Mouse (Mus musculus) ovary, postnatal 10 days (tissue): Measurements from ENCODE around the gene Nt5c3b.
A peak's percentile ranks its signal among the peaks of the same experiment; 100 is the strongest.

Experiments used
- DNase-seq: peaks from one replicate; pipeline ENCODE4 v3.0.0; 2022; ENCODE audit warnings: low spot score

Nt5c3b gene

DNA sequence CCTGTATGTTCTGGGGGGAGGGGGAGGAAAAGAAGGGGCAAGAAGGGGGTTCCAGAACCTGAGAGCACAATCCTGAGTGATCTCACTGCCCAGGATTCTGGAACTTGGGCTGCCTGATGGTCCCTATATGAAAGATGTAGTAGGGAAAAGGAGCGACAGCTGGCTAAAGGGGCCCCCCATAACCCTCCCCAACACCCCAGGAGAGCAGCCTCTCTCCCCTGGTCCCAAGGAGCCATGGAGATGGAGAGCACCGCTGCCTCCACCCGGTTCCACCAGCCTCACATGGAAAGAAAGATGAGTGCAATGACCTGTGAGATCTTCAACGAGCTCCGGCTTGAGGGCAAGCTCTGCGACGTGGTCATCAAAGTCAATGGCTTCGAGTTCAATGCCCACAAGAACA, at the start of gene Nt5c3b, which contains the start of gene Klhl10:
Nt5c3b (minus strand) TSS at position 12 of the 400 bp plus-strand sequence.
Klhl10 (plus strand) TSS at position 121 of the 400 bp plus-strand sequence.
- no peak for DNase-seq

GRCm38 (mm10) chr11:100490951-100491350, 49.3 kb upstream of the Nt5c3b start:
- no peak for DNase-seq

DNA sequence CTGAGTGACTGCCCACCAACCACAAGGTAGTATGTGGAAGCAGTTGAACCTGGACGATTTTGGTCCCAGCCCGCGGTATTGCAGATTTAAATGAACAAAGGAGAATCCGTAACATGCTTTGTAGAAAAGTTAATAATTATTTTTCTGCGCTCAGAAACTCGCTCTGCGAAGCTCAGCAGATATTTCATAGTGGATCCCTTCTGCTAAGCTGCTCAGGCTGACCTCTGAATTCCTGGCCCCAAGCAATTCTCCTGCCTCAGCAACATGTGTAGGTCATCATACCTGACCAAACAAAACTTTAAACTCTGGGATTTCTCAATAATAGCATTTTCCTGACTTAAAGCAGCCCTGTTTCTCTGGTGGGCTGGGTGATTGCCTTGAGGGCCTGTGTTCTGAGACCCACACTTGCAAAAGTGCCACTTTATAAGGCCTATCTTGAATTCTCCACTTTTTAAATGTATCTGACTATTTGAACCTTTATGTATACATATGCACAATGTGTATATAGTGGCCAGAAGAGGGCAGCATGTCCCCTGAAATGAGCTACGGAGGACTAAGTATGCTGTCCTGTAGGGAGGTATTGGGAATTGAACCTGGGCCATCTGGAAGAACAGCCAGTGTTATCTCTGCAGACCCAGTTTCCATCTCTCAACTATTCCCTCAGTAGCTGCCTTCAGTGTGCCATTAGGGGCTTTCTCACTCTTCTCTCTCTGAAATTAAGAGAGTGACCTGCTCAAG, 44.4 kb upstream of the Nt5c3b start:
- DNase-seq, result no peak

- DNase-seq, result no peak
Measured at GRCm38 (mm10) chr11:100484461-100484860, 42.9 kb upstream of the Nt5c3b start.

- DNase-seq, result no peak
Measured at GRCm38 (mm10) chr11:100479152-100479551, 37.5 kb upstream of the Nt5c3b start.

DNA sequence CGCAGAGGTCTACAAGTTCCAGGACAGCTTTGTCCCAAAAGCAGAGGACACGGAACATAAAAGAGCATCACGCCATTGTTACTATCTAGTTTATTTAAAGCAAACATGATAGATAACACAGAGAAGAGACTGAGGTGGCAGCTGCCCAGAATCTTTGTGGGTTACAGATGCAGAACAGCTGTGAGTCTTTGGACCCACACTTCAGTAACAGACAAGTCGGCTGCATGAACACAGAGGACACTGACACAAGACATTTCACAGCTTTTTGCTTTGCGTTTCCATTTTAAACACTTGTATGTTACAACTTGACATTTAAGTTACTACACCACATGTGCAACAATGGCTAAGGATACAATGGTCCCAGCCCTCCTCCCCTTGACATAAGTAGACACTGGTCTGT, 34.7 kb upstream of the Nt5c3b start:
- DNase-seq, result no peak

GRCm38 (mm10) chr11:100472935-100473295, 31.3 kb upstream of the Nt5c3b start:
- no peak for DNase-seq

- peak; percentile 83 for DNase-seq
Measured at GRCm38 (mm10) chr11:100472197-100472934, 30.8 kb upstream of the Nt5c3b start, which contains the start of gene Klhl11. Gene Klhl11, minus strand, starts transcription at chr11:100472741.

DNA sequence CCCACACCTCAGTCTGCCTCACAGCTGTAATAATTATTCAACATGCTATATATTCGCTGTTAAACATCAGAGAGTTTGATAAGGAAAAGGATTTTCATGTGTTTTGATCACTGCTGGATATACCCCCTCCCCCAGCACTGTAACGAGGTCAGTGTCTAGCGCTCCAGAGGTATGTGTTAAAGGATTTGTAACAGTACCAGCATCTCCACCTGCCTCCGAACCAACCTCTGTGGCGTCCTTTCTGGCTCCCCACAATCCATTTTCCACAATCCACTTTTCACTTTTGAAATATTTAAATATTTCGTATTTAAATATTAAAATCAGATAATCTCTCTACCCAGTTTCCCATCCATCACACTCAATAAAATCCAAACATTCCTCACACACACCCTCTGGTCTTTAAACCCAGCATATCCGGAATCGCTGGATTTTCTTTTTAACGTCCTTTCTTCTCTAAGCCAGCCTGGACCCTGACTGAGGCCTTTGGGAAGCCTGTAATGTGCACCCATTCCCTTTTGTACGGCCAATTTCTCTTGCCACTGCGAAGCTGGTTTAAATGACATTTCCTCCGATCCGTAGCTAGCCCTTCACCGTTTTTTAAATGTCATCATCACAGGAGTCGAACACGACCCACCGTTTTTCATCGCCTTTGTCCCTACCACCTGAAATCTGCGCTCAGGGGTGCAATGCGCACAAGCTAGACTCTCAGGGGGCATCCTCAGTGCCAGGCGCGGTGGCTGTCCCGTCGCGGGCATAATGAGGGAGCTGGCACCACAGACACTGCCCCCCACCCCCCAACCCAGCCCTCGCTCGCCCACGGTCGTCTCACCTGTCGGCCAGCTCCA, 30.0 kb upstream of the Nt5c3b start:
- no peak for DNase-seq

DNA sequence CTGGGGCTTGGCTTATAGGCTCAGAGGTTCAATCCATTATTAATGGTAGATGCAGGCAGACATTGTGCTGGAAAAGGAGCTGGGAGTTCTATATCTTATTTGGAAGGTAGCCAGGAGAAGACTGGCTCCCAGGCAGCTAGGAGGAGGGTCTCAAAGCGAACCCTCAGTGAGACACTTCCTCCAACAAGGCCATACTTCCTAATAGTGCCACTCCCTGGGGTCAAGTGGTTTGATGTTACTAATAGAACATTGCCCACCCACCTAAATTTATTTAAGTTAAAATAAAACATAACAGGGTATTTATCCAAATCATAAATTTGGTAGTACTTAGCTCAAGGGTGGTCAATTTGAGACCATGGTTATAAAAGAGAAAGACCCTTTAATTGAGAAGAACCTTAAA, 24.2 kb upstream of the Nt5c3b start:
- no peak for DNase-seq

- no peak for DNase-seq
Measured at GRCm38 (mm10) chr11:100465229-100465792, 23.7 kb upstream of the Nt5c3b start.

DNA sequence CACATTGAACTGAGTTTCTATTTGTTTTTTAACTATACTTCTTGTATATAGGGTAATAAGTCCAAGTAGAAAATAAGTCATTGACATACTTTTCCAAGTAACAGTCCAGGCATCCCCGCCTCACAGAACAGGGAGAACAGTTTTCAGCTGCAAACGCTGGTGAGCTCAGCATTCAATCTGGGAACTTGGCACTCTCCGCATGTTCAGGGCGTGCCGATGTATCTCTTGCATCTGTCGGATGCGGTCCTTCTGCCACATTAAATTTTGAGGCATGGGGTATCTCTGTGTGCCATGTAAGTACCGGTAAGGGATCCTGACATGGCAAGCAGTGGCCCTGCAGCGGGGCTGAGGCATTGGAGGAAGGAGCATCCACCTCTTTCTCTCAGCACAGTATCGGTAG, 21.1 kb upstream of the Nt5c3b start:
- no peak for DNase-seq

DNA sequence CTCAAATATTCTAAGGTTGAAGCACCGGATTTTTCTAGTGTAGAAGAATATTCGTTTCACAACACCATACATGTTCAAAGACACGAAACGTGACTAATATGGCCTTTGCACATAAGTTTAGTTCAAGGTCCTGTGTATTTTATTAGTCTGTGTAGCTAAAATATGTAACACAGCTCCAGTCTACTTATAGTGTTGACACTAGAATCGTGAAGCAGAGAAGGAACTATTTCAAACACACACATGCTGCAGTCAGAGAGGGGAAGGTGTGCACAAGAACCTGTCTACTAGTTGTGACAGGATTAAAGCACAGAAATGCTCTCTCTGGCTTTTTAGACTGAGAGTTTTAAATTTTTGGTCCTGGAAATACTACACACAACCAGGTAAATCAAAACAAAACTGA, 16.1 kb upstream of the Nt5c3b start:
- no peak for DNase-seq

DNA sequence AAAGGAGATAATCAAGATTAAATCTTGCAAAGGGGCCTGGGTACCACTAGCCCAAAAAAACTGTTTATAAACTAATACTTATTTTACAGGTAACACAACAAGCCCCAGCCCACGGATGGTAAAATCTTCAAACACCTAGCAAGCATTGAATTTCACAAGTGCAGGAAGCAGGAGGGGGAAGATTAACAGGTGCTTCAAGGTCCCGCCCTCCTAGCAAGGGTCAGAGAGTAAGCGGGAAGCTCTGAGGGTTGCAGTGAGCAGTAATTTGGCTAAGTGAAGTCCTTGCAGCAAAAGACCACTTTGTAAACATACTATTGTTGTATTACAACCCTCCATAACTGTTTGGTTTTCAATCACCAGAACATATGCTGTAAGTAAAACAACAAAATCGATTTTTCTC, 15.6 kb upstream of the Nt5c3b start:
- no peak for DNase-seq

- DNase-seq, result no peak
Measured at GRCm38 (mm10) chr11:100442625-100443024, 1.0 kb upstream of the Nt5c3b start.

- DNase-seq, result peak; percentile 70
Measured at GRCm38 (mm10) chr11:100440691-100441522, 701 bp downstream of the Nt5c3b start.

DNA sequence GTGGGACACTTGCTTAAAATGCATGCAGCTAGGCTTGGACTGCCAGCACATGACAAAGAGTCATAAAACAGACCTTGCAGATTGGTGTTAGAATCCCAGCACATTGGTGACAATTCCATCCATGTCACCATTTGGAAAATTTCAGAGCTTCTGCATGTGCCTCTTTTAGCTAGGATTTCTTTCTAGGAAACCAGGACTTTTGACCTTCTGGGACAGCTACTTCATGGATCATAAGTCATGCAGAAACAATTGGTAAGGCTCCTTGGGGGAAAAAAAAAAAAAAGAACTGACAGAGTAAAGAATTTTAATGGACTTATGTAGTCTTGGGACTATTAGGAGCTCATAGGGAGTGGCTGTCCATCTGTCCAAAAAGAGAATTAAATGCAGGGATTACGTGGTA, 3.7 kb downstream of the Nt5c3b start:
- no peak for DNase-seq

DNA sequence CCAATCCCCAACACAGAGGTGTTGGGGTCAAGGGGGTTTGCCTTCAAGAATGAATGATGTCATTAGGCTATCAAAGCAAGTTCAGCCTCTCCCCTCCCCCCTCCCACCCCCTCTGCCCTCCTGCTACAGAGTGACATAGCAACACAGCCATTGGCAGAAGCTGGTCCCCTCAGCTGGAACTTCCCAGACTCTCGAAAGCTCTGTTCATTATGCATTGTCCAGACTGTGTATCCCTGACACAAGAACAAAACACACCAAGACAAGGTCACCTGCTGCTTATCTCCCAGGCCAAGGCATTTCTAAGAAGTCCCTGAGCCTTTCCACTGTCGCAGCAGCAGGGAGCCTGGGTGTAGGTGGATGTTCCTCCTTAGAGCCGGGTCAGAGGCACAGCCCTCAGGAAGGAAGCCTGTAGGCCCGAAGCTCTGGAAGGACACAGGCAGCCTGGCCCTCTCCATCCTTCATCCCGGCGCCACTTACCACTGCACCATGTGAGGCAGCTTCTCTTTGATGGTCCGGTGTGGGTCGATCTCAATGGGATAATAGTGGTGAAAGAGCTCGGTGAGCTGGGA, 5.8 kb downstream of the Nt5c3b start:
- no peak for DNase-seq

- no peak for DNase-seq
Measured at GRCm38 (mm10) chr11:100432002-100432401, 9.6 kb downstream of the Nt5c3b start.

DNA sequence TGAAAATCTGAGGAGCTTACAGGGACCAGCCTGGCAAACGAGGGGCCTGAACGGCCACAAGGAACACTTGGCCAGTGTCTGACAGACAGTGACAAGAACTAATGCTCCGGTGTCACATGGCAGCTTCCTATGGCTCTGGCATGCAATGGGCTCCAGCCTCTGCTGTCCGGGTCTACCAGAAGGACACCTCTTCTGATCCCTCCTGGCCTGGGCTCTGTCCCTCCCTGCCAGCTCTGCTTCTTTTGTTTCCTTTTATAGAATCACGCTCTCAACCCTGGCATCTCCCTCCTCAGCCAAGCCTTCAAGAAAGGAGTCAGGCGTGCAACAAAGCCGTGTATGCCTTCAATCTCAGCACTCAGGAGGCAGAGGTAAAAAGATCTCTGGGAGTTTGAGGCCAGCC, 11.6 kb downstream of the Nt5c3b start:
- no peak for DNase-seq

- no peak for DNase-seq
Measured at GRCm38 (mm10) chr11:100428612-100429199, 12.9 kb downstream of the Nt5c3b start.
